Mouse (Mus musculus): ENCODE measurements around the gene Sh2d6.

DNA sequence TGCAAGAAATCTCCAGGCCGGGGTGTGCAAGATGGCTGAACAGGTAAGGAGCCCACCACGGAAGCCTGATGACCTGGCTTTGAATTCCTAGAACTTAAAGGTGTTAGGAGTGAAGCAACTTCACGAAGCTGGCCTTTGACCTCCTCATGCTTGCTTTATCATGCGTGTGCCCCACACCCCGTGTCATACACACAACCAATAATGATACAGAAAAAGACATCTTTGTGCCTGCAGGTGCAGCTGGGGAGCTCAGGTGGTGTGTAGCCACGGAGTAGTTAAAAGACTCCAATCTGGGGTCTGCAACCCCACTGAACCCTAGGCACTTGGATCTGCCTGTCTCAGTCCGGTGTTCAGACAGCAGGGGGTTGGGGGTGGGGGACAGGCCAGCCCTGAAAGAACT is 44.0 kb upstream of the Sh2d6 start:
- TF ChIP-seq CTCF (IDR thresholded peaks at IDR 0.05; ENCODE audit: borderline replicate concordance, insufficient read depth, low read depth, low read length) (no peak), POLR2A (IDR thresholded peaks at IDR 0.05; ENCODE audit: borderline replicate concordance, insufficient read depth, low read length) (no peak)
